Mouse (Mus musculus): ENCODE measurements around the gene Cacna1d.

The Cacna1d gene

DNA sequence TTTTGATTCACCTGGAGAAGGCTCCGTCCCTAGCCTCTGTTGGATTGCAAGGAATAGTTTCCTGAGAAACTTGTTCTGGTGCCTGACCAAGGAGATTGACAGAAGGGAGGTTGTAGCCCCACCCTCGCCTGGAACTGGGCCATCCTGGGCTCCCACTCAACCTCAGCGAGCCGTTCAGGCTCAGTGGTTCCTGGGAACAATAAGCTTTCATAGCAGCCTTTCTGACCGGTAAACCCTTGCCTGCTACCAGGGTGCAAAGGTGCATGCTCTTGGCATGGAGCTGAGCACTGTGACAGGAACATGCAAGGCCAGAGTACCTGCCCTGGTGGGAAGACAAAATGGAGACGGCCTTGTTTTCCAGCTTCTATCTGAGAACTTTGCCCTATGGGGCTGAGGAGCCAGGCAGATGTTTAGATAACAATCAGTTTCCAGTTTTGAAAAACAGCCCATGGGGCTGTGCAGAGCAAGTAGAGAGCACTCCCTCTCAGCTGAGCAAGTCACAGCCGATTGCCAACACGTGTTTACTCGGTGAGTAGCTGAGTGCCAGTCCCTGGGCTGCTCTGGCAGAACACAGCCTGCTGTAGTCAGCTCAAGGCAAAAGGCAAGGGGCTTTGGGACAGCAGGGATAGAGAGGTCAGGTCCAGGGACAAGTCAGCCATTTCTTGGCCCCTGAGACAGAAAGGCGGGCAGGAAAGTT is 481.2 kb downstream of the Cacna1d start:
- no peak for DNase-seq

DNA sequence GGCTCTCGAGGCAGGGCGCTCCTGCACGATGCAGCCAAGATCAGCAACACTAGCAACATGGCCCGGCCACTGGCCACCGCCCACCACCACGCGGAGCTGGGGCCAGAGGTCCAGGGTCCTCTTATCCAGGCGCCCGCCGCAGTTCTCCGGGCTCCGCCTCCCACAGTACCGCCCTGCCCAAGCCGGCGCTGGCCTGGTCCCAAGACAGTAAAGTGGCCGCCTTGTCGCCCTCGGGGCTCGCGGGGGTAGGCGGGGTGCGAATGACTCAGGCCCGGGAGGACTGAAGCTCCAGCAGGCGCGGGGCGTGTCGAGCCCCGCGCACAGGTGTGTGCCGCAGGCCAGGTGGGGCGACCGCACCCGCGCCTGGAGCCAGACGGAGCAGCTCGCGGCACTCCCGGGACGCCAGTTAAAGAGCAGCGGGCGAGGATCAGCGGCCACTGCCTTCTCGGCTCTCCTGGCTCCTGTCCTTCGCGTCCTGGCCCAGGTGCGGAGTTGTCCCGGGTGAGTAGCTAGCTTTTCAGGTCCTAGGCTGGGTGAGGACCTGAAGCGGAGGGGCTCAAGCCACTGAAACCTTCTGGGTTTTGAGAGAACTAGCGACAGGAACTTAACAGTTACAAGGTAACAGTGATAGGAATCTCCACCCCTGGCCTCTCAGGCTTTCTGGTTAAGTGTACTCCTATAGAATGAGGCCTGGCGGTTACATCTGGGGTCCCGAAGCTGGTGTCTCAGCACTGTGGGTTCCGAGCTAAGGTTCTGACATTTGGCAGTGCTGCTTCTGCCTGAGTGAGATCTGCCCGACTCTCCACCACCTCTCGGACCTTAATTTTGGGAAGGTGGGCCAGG is 482.3 kb downstream of the Cacna1d start, which contains the start of the genes Il17rb and Chdh:
Il17rb (minus strand) TSS at position 164 of the 843 bp plus-strand sequence.
Chdh (plus strand) TSS at position 291 of the 843 bp plus-strand sequence.
- DNase-seq: peak; percentile 17

DNA sequence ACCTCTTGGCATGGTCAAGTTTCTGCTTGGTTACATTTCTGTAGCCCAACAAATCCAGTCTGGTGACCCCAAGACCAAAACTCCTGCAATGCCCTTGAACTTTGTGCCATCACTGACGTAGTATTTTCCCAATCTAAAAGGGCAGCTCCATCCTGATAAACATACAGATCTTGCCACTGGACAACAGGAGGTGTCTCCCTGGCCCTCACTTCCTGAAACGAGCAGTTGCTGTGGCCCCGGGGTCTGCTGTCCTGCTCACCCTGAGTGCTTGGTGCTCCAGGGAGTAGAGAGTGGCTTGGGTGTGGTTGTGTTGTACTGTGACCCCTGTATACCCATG is 491.8 kb downstream of the Cacna1d start:
- DNase-seq: no peak

DNA sequence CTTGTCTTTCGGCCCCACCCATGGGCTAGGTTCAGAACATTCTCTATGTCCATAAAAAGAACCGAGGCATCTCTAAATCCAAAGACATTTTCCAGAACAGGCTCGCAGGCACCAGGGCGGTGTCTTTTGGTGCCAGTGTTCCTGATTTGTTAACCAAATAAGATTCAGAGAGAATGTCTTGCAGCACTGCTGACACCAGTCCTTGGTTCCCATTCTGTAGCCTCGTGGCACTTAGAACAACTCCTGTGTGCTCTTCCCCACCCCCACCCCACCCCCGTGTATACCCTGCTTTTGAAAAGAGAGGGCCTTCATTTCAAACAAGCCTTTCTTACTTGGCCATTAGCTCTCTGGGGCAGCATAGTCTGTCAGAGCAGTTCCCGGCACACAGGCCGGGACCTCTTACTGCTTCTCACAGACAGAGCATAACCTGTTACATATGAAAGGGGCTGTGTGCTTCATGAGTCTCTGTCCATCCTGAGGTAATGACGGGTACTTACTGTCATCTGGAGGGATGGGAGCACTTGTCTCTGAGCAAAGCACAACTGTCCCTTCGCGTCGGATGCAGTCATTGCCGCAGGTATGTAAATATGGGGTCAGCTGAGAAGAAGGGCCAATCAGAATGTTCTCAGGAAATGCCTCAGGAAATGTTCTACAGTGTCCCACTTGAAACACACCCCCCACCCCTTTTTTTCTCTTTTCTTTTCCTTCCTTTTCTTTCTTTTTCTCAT is 492.3 kb downstream of the Cacna1d start:
- no peak for DNase-seq

DNA sequence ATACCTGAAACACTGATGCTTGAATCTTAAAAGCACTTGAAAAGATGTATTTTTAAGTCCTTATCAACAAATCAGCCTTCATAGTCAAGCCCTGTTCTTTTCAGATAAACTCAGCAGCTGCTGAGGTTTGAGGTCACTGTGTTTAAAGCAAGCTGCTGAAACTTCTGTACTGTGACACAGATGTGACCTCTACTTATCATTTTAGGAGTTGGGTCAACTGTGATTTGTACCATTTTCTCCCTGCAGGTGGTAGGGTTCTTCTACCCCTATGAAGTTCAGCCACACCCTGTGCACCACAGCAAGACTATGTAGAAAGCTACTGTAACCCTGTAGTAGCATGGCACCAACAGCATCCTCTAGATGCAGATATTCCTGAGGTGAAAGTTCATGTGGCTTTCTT is 493.9 kb downstream of the Cacna1d start:
- DNase-seq: no peak

DNA sequence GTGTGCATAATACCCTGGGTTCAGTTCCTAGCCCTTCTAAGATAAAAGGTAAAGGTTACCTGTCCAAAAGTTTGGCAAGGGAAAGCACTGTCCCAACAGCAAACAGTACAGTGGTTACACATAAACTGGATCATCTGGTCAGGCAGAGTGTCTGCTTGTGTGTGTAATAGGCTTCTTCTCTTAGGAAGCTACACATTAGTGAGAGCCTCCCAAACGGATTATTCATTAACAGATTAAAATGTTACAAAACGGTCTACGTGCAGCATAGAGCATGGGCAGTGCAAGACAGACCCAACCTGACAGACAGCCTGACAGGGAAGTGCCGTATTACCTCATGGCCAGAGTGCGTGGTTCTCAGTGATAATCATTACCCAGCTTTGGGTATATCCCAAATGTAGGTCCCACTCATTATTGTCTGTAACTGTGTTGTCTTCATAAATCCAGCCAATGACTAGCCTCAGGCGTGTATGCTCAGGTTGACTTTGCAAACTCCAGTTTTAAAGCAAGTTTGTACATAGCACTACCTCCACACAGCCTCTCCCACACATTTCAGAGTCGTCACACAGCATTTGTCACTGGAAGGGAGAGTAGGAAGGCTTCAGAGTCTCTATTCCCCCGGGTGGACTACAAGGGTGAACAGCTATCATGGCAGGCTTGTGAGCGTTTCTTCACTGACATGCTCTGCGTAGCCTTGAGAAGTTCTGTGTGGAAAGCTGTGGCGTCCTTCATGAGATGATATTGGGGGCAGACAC is 495.1 kb downstream of the Cacna1d start:
- no peak for DNase-seq

DNA sequence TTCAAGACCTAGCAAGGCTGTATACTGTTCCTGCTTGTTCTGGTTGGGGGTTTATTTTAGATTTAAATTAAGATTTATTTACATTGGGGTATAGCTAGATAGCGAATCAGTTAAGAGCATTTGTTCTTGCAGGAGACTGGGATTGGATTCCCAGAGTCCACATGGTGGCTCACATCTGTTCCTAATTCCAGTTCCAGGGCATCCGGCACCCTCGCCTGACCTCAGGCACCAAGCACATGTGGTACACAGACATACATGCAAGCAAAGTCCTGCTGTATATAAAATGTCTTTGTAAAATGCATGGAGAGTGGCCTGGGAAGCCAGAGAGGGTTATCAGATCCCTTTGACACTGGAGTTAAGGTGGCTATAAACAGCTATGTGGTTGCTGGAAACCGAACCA is 496.3 kb downstream of the Cacna1d start:
- DNase-seq: no peak
